Mouse (Mus musculus) bone marrow macrophage, adult 2 months (primary cell): ENCODE measurements around the gene Ctnna3.

Experiments used
- CTCF ChIP-seq: IDR thresholded peaks from 2 replicates; pipeline ENCODE4 v1.5.1; 2012; ENCODE audit warnings: low read depth, mild to moderate bottlenecking, low read length, moderate library complexity
- POLR2A ChIP-seq: IDR thresholded peaks from 2 replicates; pipeline ENCODE4 v1.6.1; 2012; ENCODE audit warnings: mild to moderate bottlenecking, low read depth, low read length, borderline replicate concordance

DNA sequence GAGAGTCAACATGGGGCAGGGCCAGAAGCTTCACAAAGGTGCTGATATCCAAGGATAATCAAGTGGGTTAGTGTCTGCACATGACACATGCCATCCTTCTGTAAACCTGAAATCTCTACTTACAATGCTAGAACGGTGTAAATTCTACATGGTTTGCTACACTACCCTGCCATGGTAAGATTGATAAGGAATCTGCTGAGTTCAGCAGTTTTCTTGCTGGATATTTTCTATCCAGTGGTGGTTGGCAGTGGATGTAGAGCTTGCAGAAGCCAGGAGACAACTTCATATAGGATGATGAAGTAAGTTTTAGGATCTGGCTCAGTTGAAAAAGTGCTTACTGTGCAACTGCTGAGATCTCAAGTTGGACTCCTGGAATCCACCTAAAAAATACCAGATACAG is 767.7 kb downstream of the Ctnna3 start:
- TF ChIP-seq CTCF, result no peak
- no peak for TF ChIP-seq POLR2A
